Mouse (Mus musculus): ENCODE results near the gene Zfp820.
A peak's percentile ranks its signal among the peaks of the same experiment; 100 is the strongest.
"Not testable (repeated sequence)": the region's sequence is repeated elsewhere in the genome, so short reads cannot be mapped to it uniquely, and the experiment has no call there.

Zfp820 gene

DNA sequence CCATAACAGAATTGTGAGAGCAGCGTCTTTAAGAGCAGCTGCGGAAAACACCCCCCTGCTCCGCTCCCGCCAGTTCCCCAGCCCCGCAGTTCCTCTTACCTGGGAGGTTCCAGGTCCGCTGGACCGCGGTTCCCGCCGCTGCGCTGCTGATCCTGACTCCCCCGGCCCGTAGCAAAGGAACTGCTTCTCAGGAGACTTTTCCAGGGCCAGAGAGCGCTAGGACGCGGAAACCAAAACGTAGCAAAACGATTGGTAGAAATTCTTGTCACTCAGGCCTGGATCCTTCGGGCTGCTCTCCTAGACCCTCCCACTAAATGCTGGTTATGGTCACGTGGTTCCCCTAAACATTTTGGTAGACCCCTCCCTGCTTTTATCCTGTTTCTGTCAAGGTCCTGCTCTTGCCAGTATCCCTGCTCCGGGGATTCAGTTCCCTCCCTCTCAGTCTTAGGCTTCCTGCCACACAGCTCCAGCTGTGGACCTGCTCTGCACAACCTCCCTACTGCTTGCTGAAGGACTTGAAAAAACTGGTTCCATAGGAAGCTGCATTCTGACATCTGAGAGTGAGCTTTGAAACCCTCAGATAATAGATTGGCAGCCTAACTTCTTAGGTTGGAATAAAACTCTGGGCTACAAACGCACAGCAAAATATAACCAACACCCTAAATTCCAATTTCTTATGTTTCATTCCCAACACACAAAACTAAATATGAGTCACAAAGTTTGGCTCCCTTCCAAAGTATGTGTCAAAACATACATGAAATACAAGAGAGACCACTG, at the start of gene Zfp820:
Zfp820 (minus strand) TSS at position 228 of the 777 bp plus-strand sequence.
- peaks cover 13% of the 10 kb centered on the region for H3K4me1 ChIP-seq (replicated peaks; ENCODE audit: low read depth, low read length)
- no peaks in the 10 kb centered on the region for H3K36me3 ChIP-seq (ENCODE audit: insufficient read depth, low read length)
- H3K27me3 ChIP-seq (ENCODE audit: insufficient read depth, low read length), result no peaks in the 10 kb centered on the region
- H3K4me3 ChIP-seq (replicated peaks; ENCODE audit: low read length), result peak within 1 kb of the TSS; percentile 84
- no peaks in the 10 kb centered on the region for H3K9me3 ChIP-seq (ENCODE audit: low read length)
- TF ChIP-seq NANOG (IDR thresholded peaks at IDR 0.05; ENCODE audit: borderline replicate concordance, low read length) (no peak), CTCF (conservative IDR thresholded peaks at IDR 0.05; ENCODE audit: low read length) (no peak), POU5F1 (IDR thresholded peaks at IDR 0.05; ENCODE audit: borderline replicate concordance, low read length) (no peak)

GRCm38 (mm10) chr17:21871256-21871655, 25.7 kb upstream of the Zfp820 start:
- H3K4me3 ChIP-seq (replicated peaks; ENCODE audit: low read length), result no peak overlapping the region
- H3K4me1 ChIP-seq (replicated peaks; ENCODE audit: low read depth, low read length), result 0 out of 2 replicates have a peak, but pooled peaks cover 3% of the 10 kb centered on the region
- no peaks in the 10 kb centered on the region for H3K27me3 ChIP-seq (ENCODE audit: insufficient read depth, low read length)
- H3K36me3 ChIP-seq (ENCODE audit: insufficient read depth, low read length), result no peaks in the 10 kb centered on the region
- H3K9me3 ChIP-seq (ENCODE audit: low read length), result no peaks in the 10 kb centered on the region; the same call in 1 of the 2 replicates
- TF ChIP-seq POU5F1 (IDR thresholded peaks at IDR 0.05; ENCODE audit: borderline replicate concordance, low read length), result no peak
- TF ChIP-seq CTCF (conservative IDR thresholded peaks at IDR 0.05; ENCODE audit: low read length), result no peak
- TF ChIP-seq NANOG (IDR thresholded peaks at IDR 0.05; ENCODE audit: borderline replicate concordance, low read length), result no peak

DNA sequence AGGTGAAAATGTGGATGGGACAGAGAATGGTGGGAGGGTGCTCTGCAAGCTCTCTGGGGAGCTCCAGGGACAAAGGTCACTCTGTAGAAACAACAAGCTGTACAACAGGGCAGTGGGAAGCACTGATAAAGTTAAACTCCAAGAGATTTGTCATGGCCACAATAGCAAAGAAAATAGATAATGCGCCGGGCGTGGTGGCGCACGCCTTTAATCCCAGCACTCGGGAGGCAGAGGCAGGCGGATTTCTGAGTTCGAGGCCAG, 680 bp upstream of the Zfp820 start:
- H3K9me3 ChIP-seq (ENCODE audit: low read length); H3K36me3 ChIP-seq (ENCODE audit: insufficient read depth, low read length); H3K4me3 ChIP-seq (replicated peaks; ENCODE audit: low read length); H3K27me3 ChIP-seq (ENCODE audit: insufficient read depth, low read length): not testable (repeated sequence)
- peaks cover 13% of the 10 kb centered on the region for H3K4me1 ChIP-seq (replicated peaks; ENCODE audit: low read depth, low read length)

DNA sequence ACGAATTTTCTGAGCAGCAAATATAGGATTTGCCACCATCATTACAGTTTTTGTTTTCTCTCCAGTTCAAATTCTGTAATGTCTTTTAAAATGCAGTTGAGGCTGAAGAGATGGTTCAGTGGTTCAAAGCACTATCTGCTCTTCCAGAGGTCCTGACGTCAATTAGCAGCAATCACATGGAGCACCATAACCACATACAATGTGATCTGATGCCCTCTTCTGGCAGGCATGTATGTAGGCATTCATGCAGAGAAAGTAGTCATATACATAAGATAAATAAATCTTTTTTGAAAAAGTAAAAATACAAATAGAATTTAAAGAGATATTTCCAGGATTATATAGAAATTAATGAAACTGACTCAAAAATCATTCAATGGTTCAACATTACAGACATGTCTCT, 7.1 kb downstream of the Zfp820 start:
- Histone ChIP-seq H3K36me3 (ENCODE audit: insufficient read depth, low read length) (no peaks in the 10 kb centered on the region), H3K27me3 (ENCODE audit: insufficient read depth, low read length) (no peaks in the 10 kb centered on the region), H3K4me3 (replicated peaks; ENCODE audit: low read length) (no peak overlapping the region), H3K9me3 (ENCODE audit: low read length) (no peaks in the 10 kb centered on the region), H3K4me1 (replicated peaks; ENCODE audit: low read depth, low read length) (no peaks in the 10 kb centered on the region)
- TF ChIP-seq POU5F1 (IDR thresholded peaks at IDR 0.05; ENCODE audit: borderline replicate concordance, low read length) (no peak), NANOG (IDR thresholded peaks at IDR 0.05; ENCODE audit: borderline replicate concordance, low read length) (no peak), CTCF (conservative IDR thresholded peaks at IDR 0.05; ENCODE audit: low read length) (no peak)

GRCm38 (mm10) chr17:21801373-21801772, 44.2 kb downstream of the Zfp820 start:
- Histone ChIP-seq H3K4me3 (replicated peaks; ENCODE audit: low read length) (peak overlapping the region; percentile 48; the same call in 1 of the 2 replicates), H3K9me3 (ENCODE audit: low read length) (peaks cover 15% of the 10 kb centered on the region)
- not testable (repeated sequence) for H3K27me3 ChIP-seq (ENCODE audit: insufficient read depth, low read length); H3K4me1 ChIP-seq (replicated peaks; ENCODE audit: low read depth, low read length); H3K36me3 ChIP-seq (ENCODE audit: insufficient read depth, low read length)

DNA sequence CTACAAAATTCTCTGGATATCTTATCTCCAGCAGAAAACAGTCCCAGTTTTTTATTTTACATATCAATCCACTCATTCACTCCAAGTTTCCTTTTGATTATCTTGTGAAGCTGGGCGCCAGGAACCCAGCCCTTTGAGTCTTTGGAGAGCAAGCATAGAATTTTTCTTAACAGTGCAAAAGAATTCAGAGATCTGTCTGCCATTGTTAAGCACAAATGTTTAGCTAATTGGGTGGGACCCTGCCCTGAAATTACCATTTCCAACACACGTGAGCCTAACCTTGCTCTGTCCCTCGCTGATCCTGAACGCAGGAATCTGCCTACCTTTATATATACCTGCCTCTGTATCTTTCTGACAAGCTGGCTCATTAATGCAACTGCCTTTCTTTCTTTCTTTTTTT, 53.3 kb downstream of the Zfp820 start:
- Histone ChIP-seq H3K4me3 (replicated peaks; ENCODE audit: low read length) (no peak overlapping the region), H3K9me3 (ENCODE audit: low read length) (no peaks in the 10 kb centered on the region), H3K4me1 (replicated peaks; ENCODE audit: low read depth, low read length) (peaks cover 15% of the 10 kb centered on the region; the same call in 1 of the 2 replicates), H3K27me3 (ENCODE audit: insufficient read depth, low read length) (no peaks in the 10 kb centered on the region), H3K36me3 (ENCODE audit: insufficient read depth, low read length) (no peaks in the 10 kb centered on the region)
- TF ChIP-seq CTCF (conservative IDR thresholded peaks at IDR 0.05; ENCODE audit: low read length) (no peak), POU5F1 (IDR thresholded peaks at IDR 0.05; ENCODE audit: borderline replicate concordance, low read length) (no peak), NANOG (IDR thresholded peaks at IDR 0.05; ENCODE audit: borderline replicate concordance, low read length) (no peak)

GRCm38 (mm10) chr17:21770336-21770735, 75.2 kb downstream of the Zfp820 start:
- TF ChIP-seq CTCF (conservative IDR thresholded peaks at IDR 0.05; ENCODE audit: low read length) (no peak), NANOG (IDR thresholded peaks at IDR 0.05; ENCODE audit: borderline replicate concordance, low read length) (no peak), POU5F1 (IDR thresholded peaks at IDR 0.05; ENCODE audit: borderline replicate concordance, low read length) (no peak)
- peaks cover 15% of the 10 kb centered on the region for H3K9me3 ChIP-seq (ENCODE audit: low read length)
- H3K36me3 ChIP-seq (ENCODE audit: insufficient read depth, low read length), result no peaks in the 10 kb centered on the region
- H3K27me3 ChIP-seq (ENCODE audit: insufficient read depth, low read length), result no peaks in the 10 kb centered on the region
- no peak overlapping the region for H3K4me3 ChIP-seq (replicated peaks; ENCODE audit: low read length)
- no peaks in the 10 kb centered on the region for H3K4me1 ChIP-seq (replicated peaks; ENCODE audit: low read depth, low read length)

All from E14TG2a.4 (cell line).